Mouse (Mus musculus) heart, embryonic 15.5 days (tissue): Measurements from ENCODE around the gene Fryl. TPM values are rescaled to one million over a fixed set of nuclear protein-coding genes. Genes with fewer than 3 reads are reported as not detected.

Experiments
- ATAC-seq: fragments of 200-750 bp; cut with Nextera tagmentation; replicated peaks from 2 replicates; pipeline ENCODE4 v1.8.0; 2017; ENCODE audit warnings: low read depth, moderate TSS enrichment; ENCODE audit not compliant: insufficient number of reproducible peaks, insufficient read depth, low FRiP score
- H3K27ac ChIP-seq: fragments of 300-500 bp; sonication (generic); 2 replicates; pipeline ENCODE4 v1.5.1; 2015; ENCODE audit warnings: mild to moderate bottlenecking, inconsistent platforms
- H3K27me3 ChIP-seq: fragments of 300-500 bp; sonication (generic); 2 replicates; pipeline ENCODE4 v1.6.1; 2015; ENCODE audit warnings: inconsistent platforms
- H3K36me3 ChIP-seq: fragments of 300-500 bp; sonication (generic); 2 replicates; pipeline ENCODE4 v1.6.1; 2015; ENCODE audit warnings: mild to moderate bottlenecking, inconsistent platforms
- H3K4me1 ChIP-seq: fragments of 300-500 bp; sonication (generic); replicated peaks from 2 replicates; pipeline ENCODE4 v1.6.1; 2015; ENCODE audit warnings: inconsistent platforms
- H3K4me2 ChIP-seq: fragments of 300-500 bp; sonication (generic); 2 replicates; pipeline ENCODE4 v1.6.1; 2015; ENCODE audit warnings: inconsistent platforms, mild to moderate bottlenecking, moderate library complexity
- H3K4me3 ChIP-seq: fragments of 300-500 bp; sonication (generic); 2 replicates; pipeline ENCODE4 v1.5.1; 2015; ENCODE audit warnings: mild to moderate bottlenecking, inconsistent platforms
- H3K9ac ChIP-seq: fragments of 300-500 bp; sonication (generic); 2 replicates; pipeline ENCODE4 v1.6.1; 2015; ENCODE audit warnings: mild to moderate bottlenecking, inconsistent platforms
- H3K9me3 ChIP-seq: fragments of 300-500 bp; sonication (generic); replicated peaks from 2 replicates; pipeline ENCODE4 v1.6.1; 2016; ENCODE audit warnings: inconsistent platforms
- WGBS: fragments of 180-500 bp; shearing (Covaris S2); methylation state at CpG from one replicate; pipeline ENCODE4 v1.1.7; 2015; ENCODE audit warnings: mixed read lengths; 5-methylcytosine and 5-hydroxymethylcytosine counted together
- polyA plus RNA-seq: library from polyadenylated mRNA; unstranded; fragments of >200 nt; fragmentation: Nextera tagmentation; extraction: Ambion mirVana; gene quantifications from 2 replicates; pipeline ENCODE4 v1.2.1, GENCODE M21; 2015

The Fryl gene
- polyA plus RNA-seq, 1 experiment from 2014 or later, result 25.7 TPM

DNA sequence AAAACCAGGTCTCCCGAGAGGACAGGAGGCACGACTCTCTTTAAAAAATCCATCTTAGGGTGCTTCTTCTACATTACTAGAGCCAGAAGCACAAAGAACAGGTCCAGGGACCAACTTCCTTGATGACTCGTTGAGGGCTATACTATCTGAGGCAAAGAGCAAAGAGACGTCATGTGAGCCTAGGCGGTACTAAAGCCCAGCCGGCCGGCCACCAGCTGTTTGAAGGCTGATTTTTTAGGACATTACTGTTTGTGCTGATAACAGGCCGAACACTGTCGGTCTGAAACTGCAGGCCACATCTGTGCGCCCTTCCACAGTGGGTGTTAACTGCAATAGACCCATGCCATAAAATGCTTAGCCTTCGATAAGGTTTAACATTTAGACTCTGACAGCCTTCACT is 64.7 kb downstream of the Fryl start:
- 44% methylated on average over 11 of the region's 11 CpGs for WGBS
- H3K9me3 ChIP-seq, result no peaks in the 10 kb centered on the region
- no peak for ATAC-seq
- H3K4me2 ChIP-seq, result no peak overlapping the region
- H3K27ac ChIP-seq, result no peak overlapping the region
- H3K4me1 ChIP-seq, result peaks cover 39% of the 10 kb centered on the region
- no peak overlapping the region for H3K4me3 ChIP-seq
- no peak overlapping the region for H3K9ac ChIP-seq
- H3K27me3 ChIP-seq, result no peaks in the 10 kb centered on the region
- no peaks in the 10 kb centered on the region for H3K36me3 ChIP-seq

DNA sequence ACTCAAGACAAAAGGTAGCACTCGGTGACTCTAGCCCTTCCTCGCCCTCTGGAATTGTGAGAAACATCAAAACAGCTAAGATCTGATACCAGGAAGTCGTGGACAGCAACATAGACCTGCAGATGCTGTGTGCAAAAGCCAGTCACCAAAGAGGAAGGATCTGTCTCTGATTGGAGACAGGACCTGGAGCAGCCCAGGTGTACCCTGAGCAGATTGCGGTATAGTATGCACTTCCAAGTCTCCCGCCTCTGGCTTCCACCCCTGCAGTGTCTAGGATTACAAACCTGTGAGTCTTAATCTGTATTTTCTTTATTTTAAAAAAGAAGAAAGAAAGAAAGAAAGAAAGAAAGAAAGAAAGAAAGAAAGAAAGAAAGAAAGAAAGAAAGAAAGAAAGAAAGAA is 66.3 kb downstream of the Fryl start:
- Histone ChIP-seq H3K9ac (no peak overlapping the region), H3K9me3 (no peaks in the 10 kb centered on the region), H3K36me3 (no peaks in the 10 kb centered on the region), H3K27me3 (no peaks in the 10 kb centered on the region), H3K27ac (no peak overlapping the region), H3K4me1 (peaks cover 39% of the 10 kb centered on the region), H3K4me3 (no peak overlapping the region), H3K4me2 (no peak overlapping the region)
- no peak for ATAC-seq
- 87% methylated on average over 5 of the region's 5 CpGs for WGBS

DNA sequence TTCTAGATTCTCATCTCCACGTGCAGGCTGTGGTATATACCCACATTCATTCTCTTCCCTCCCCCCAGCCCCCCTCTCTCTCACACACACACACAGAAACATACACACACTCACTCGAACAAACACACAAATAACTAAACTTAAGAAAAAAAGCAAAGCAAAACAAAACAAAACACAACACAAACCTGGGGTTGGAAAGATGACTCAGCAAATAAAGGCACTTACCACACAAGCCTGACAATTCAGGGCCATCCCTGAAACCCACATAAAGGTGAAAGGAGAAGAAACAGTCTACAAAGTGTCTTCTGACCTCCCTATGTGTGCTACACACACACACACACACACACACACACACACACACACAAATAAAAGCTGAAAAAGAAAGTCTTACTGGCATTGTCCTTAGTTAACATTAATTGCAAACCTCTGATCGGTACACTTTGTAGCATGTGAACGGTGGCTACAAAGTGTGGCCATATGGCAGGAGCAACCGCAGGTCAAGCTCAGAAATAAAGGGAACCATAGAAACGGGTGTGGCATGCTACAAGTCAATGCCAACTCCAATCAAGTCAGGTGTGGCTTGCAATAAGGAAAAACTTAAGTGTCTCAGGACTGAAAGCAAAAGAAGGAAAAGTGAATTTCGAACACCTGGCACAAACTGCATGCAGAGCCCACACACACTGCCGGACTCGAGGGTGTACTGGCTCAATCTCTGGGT is 66.8 kb downstream of the Fryl start:
- Histone ChIP-seq H3K4me2 (no peak overlapping the region), H3K27ac (no peak overlapping the region), H3K9ac (no peak overlapping the region), H3K4me1 (peaks cover 39% of the 10 kb centered on the region), H3K4me3 (no peak overlapping the region), H3K9me3 (no peaks in the 10 kb centered on the region), H3K27me3 (no peaks in the 10 kb centered on the region), H3K36me3 (no peaks in the 10 kb centered on the region)
- WGBS, result 92% methylated on average over 9 of the region's 9 CpGs
- ATAC-seq, result no peak

DNA sequence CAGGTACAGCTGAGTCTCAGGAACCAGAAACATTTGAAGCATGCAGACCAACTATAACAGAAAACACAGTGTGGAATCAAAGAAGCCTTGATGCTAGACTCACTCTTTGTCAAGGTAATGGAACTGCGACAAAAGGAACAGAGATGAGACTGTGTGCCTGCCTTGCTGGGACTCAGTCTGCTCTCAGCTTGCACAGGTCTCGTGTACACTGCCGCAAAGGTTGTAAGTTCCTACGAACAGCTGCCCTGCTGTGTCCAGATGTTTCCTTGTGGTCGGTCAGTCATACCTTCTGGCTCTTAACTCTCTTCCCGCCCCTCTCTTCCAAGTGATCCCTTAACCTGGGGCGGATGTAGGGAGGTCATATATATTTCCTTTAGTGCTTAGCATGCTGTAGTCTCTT is 67.8 kb downstream of the Fryl start:
- Histone ChIP-seq H3K4me1 (peaks cover 31% of the 10 kb centered on the region), H3K27me3 (no peaks in the 10 kb centered on the region), H3K4me2 (no peak overlapping the region), H3K9ac (no peak overlapping the region), H3K4me3 (no peak overlapping the region), H3K27ac (peak overlapping the region; percentile 48; the same call in 1 of the 2 replicates), H3K36me3 (no peaks in the 10 kb centered on the region), H3K9me3 (no peaks in the 10 kb centered on the region)
- WGBS, result 70% methylated on average over 7 of the region's 7 CpGs
- no peak for ATAC-seq

DNA sequence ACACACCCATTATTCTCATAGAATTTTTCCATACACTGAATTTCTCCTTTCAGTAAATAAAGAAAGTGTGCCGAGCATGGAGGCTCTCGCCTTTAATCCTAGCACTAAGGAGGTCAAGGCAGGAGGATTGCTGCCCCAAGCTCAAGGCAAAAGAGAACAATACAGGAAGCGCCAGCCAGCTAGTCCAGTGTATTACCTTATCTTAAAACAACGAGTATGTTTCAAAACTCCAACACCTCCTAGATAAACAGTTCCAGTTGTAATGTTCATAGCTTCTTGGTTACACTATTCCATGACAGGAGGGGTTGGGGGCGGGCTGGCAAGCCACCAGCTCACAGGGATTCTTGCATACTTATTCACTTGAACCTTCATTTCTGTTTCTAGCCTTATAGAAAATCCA is 68.3 kb downstream of the Fryl start:
- H3K36me3 ChIP-seq, result no peaks in the 10 kb centered on the region
- ATAC-seq, result no peak
- H3K27ac ChIP-seq, result peak overlapping the region; percentile 48; the same call in 1 of the 2 replicates
- 40% methylated on average over 5 of the region's 5 CpGs for WGBS
- no peaks in the 10 kb centered on the region for H3K27me3 ChIP-seq
- H3K4me1 ChIP-seq, result peaks cover 27% of the 10 kb centered on the region
- no peak overlapping the region for H3K4me2 ChIP-seq
- no peak overlapping the region for H3K4me3 ChIP-seq
- no peak overlapping the region; the same call in 1 of the 2 replicates for H3K9ac ChIP-seq
- H3K9me3 ChIP-seq, result no peaks in the 10 kb centered on the region

DNA sequence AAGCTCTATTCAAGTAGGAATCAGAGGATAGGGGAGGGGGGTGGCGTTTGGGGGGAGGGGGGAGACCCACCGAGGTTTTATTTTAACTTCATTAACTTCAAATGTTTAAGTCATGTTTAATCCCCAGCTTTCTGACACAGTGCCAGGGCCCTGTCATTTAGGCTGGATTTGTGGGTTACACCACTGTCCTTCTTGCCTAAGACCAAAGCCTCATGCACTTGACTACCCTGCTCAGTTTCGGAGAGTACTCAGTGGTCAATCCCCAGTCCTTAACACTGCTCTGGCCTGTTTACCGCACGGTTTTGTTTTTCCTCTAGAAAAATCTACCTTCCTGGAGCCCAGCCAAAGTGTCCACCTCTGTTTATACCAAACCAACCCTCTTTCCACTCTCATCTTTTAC is 69.5 kb downstream of the Fryl start:
- no peak overlapping the region for H3K4me2 ChIP-seq
- WGBS, result 81% methylated on average over 5 of the region's 5 CpGs
- ATAC-seq, result no peak

DNA sequence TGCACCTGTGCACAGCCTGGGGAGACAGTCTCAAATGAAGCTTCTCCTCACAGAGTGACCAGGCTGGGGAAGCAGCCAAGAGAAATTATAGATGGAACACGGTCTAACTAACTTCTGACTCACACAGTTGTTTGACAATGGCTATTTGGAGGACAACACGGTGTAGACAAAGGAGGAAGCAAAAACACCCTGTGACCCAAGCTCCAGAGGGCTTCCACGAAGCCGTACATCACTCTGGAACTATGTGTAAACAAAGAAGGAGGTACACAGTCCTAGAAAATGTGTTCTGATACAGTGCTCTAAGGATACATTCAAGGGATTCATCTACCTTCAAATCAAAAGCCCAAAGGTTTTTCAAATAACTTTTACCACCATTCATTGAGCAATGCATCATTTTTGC is 71.0 kb downstream of the Fryl start:
- H3K9me3 ChIP-seq, result no peaks in the 10 kb centered on the region
- no peaks in the 10 kb centered on the region for H3K27me3 ChIP-seq
- no peak overlapping the region for H3K27ac ChIP-seq
- ATAC-seq, result no peak
- no peak overlapping the region for H3K9ac ChIP-seq
- H3K4me1 ChIP-seq, result peaks cover 20% of the 10 kb centered on the region
- H3K36me3 ChIP-seq, result no peaks in the 10 kb centered on the region
- H3K4me3 ChIP-seq, result no peak overlapping the region
- no peak overlapping the region for H3K4me2 ChIP-seq
- WGBS, result 73% methylated on average over 4 of the region's 4 CpGs

More for the DNA sequence above, 69.5 kb downstream of the Fryl start:
- Histone ChIP-seq H3K4me3 (no peak overlapping the region), H3K27me3 (no peaks in the 10 kb centered on the region), H3K36me3 (no peaks in the 10 kb centered on the region), H3K9me3 (no peaks in the 10 kb centered on the region), H3K9ac (no peak overlapping the region), H3K4me1 (peaks cover 25% of the 10 kb centered on the region), H3K27ac (no peak overlapping the region)

DNA sequence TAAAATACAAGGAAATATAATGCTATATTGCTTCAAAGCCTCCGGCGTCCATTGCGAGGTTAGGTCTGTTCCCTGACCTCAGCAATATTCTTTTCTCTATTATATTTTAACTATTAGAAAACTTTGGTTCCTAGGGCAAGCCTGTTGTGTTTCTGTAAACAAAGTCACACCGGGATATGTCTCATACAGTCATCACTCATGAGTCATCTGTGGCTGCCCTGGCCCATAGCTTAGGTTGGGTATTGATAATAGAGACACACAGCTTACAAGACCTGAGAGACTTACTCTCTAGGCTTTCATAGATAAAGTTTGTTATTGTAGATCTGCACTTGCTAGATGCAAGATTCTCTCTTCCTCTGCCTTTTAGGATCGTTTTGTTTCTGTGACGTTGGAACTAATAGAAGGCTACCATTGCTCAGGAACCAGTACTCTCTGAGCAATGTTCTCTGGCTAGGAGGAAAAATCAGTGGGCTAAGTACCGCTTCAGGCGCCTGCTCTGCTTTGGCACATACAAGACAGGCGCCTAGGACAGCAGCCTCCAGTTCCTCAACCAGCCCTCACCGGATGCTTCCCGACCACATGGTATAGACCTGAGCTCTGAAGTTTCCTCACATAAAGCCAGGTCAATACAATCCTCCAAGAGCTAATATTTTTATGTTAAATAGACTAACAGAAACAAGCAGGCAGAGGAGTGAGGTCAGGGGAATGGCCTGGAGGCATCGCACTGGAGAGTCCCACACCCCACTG is 73.5 kb downstream of the Fryl start:
- no peak overlapping the region for H3K4me3 ChIP-seq
- no peak overlapping the region for H3K27ac ChIP-seq
- 81% methylated on average over 12 of the region's 12 CpGs for WGBS
- H3K36me3 ChIP-seq, result no peaks in the 10 kb centered on the region
- no peaks in the 10 kb centered on the region for H3K9me3 ChIP-seq
- ATAC-seq, result no peak
- no peak overlapping the region for H3K9ac ChIP-seq
- H3K4me1 ChIP-seq, result peaks cover 4% of the 10 kb centered on the region; the same call in 1 of the 2 replicates
- no peak overlapping the region for H3K4me2 ChIP-seq
- H3K27me3 ChIP-seq, result no peaks in the 10 kb centered on the region

DNA sequence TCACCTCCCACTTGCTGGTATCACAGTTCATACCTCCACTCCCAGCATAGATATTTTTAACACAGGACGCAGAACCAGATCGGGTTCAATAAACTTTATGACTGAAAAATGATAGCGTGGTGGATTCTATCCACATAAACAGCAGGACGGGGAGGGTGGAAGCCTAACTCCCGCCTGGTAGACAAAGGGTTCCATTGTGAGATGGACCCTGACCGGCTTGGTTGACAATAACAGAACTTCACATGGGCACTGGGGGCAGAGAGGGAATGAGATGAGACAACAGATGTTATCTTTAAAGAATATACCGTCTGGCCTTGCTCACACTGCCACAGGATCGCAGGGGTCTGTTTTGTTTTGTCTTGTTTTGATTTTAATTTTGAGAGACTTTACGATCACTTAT is 74.2 kb downstream of the Fryl start:
- no peak for ATAC-seq
- Histone ChIP-seq H3K9me3 (no peaks in the 10 kb centered on the region), H3K4me1 (0 out of 2 replicates have a peak, but pooled peaks cover 2% of the 10 kb centered on the region), H3K36me3 (no peaks in the 10 kb centered on the region), H3K27me3 (no peaks in the 10 kb centered on the region), H3K9ac (no peak overlapping the region), H3K4me2 (no peak overlapping the region), H3K4me3 (no peak overlapping the region), H3K27ac (no peak overlapping the region)
- WGBS, result 66% methylated on average over 9 of the region's 9 CpGs

DNA sequence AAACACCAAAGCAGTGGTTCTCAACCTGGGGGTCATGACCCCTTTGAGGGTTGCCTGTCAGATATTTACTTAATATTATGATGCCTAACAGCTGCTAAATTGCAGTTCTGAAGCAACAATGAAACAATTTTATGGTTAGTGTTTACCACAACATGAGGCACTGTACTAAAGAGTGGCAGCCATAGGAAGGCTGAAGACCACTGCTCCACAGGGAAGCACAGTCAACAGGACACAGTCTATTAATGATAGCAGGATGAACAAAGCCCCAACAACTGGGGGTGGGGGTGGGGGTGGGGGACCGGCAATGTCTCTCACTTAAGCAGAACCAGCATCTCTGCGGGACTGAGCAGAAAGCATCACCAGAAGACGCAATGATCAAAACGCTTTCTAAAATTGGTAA is 80.1 kb downstream of the Fryl start:
- Histone ChIP-seq H3K27me3 (no peaks in the 10 kb centered on the region), H3K36me3 (no peaks in the 10 kb centered on the region), H3K4me2 (no peak overlapping the region), H3K9ac (no peak overlapping the region), H3K27ac (no peak overlapping the region), H3K4me3 (no peak overlapping the region), H3K4me1 (peaks cover 15% of the 10 kb centered on the region), H3K9me3 (no peaks in the 10 kb centered on the region)
- no peak for ATAC-seq
- WGBS, result 88% methylated on average over 4 of the region's 4 CpGs

DNA sequence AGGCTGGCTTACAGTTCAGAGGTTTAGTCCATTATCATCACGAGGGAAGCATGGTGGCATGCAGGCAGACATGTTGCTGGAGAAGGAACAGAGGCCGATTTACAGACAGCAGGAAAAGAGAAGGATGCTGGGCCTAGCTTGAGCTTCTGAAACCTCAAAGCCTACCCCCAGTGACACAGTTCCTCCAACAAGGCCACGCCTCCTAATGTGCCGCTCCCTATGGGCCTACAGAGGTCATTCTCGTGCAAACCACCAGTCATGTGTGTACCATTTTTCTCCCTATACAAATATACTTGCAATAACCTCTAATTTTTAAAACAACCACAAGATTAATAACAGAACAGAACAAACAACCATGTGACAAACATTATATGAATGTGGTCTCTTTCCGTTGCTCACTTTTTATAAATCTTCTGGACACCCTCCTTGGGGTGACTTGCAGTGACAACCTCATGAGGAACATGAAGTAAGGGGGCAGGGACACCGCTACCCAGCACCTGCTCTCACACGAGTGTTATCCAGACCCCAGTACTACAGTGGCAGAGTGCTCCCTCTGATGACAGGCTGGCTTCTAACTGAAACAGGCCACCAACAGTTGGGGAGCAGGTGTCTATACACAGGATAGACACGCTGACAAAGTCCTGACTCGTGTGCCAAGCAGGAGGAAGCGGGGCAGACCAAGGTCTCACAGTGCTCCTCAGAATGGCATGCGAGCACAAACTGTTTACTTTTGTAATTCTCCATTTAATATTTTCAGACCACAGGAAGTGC is 80.9 kb downstream of the Fryl start:
- H3K4me3 ChIP-seq, result no peak overlapping the region
- H3K4me2 ChIP-seq, result no peak overlapping the region
- H3K36me3 ChIP-seq, result no peaks in the 10 kb centered on the region
- ATAC-seq, result no peak
- WGBS, result 86% methylated on average over 12 of the region's 12 CpGs
- H3K27ac ChIP-seq, result no peak overlapping the region
- H3K4me1 ChIP-seq, result peaks cover 17% of the 10 kb centered on the region
- H3K27me3 ChIP-seq, result no peaks in the 10 kb centered on the region
- no peak overlapping the region for H3K9ac ChIP-seq
- H3K9me3 ChIP-seq, result no peaks in the 10 kb centered on the region
